Mouse (Mus musculus) G1E (cell line): Measurements from ENCODE around the gene Pcbp2.

Experiments
- CTCF ChIP-seq: IDR thresholded peaks from 2 replicates; pipeline ENCODE4 v1.5.1; 2012; ENCODE audit warnings: low read depth, low read length, inconsistent platforms, mixed read lengths
- GATA1 ChIP-seq: IDR thresholded peaks from 2 replicates; pipeline ENCODE4 v1.6.1; 2012; ENCODE audit warnings: borderline replicate concordance, low read length, inconsistent platforms, mixed read lengths

- TF ChIP-seq CTCF (no peak), GATA1 (no peak)
These were observed 41.7 kb downstream of the Pcbp2 start for GRCm38 (mm10) chr15:102512010-102512409.
